Mouse (Mus musculus) layer of hippocampus, postnatal 25 days (tissue): Measurements from ENCODE around the gene Arhgap32. TPM values are rescaled to one million over a fixed set of nuclear protein-coding genes. Genes with fewer than 3 reads are reported as not detected.

ENCODE experiments used
- microRNA-seq, 2 experiments: library from miRNA; unstranded; fragments of <30 nt; microRNA quantifications; one replicate each; pipeline ENCODE4 v1.2.0; 2021
- total RNA-seq, 2 experiments: library from RNA; stranded (reverse); gene quantifications; 2 replicates each; pipeline ENCODE4 v1.2.3; 2021

Gene Arhgap32
- total RNA-seq, 2 experiments from 2014 or later: 211 to 220 TPM

Small RNA genes lying within 50 kb of the gene (microRNA-seq; reads per million reads assigned to microRNA genes)
- 0 reads per million in 2 experiments for gene Gm44453

Other genes starting within 250 kb of the Arhgap32 start
- gene Barx2, start 202.7 kb upstream of the Arhgap32 start, total RNA-seq: under 1 TPM; 0.73 to 0.84 TPM
- under 1 TPM; 0.17 to 0.31 TPM for gene Kcnj5, start 228.2 kb downstream of the Arhgap32 start, total RNA-seq